Mouse (Mus musculus): Measurements from ENCODE around the gene Etfbkmt.
"Not testable (repeated sequence)": the region's sequence is repeated elsewhere in the genome, so short reads cannot be mapped to it uniquely, and the experiment has no call there.

Gene Etfbkmt

GRCm38 (mm10) chr6:149132311-149133077 is 7.2 kb upstream of the Etfbkmt start:
- no peak for DNase-seq (ENCODE audit: extremely low read depth, low read depth, low spot score)

GRCm38 (mm10) chr6:149134391-149135150 is 5.1 kb upstream of the Etfbkmt start:
- DNase-seq (ENCODE audit: extremely low read depth, low read depth, low spot score) = no peak

- DNase-seq (ENCODE audit: extremely low read depth, low read depth, low spot score) = no peak
These were observed 4.0 kb upstream of the Etfbkmt start for GRCm38 (mm10) chr6:149135631-149136030.

GRCm38 (mm10) chr6:149137936-149138335 is 1.7 kb upstream of the Etfbkmt start:
- no peak for DNase-seq (ENCODE audit: extremely low read depth, low read depth, low spot score)

GRCm38 (mm10) chr6:149139011-149139410 is 638 bp upstream of the Etfbkmt start:
- DNase-seq (ENCODE audit: extremely low read depth, low read depth, low spot score) = no peak

GRCm38 (mm10) chr6:149141393-149142173 is 1.9 kb downstream of the Etfbkmt start:
- no peak for DNase-seq (ENCODE audit: extremely low read depth, low read depth, low spot score)

GRCm38 (mm10) chr6:149145143-149145542 is 5.5 kb downstream of the Etfbkmt start:
- no peak for DNase-seq (ENCODE audit: extremely low read depth, low read depth, low spot score)

- no peak for DNase-seq (ENCODE audit: extremely low read depth, low read depth, low spot score)
These were observed 9.0 kb downstream of the Etfbkmt start for GRCm38 (mm10) chr6:149148436-149149229.

- no peak for DNase-seq (ENCODE audit: extremely low read depth, low read depth, low spot score)
These were observed 12.5 kb downstream of the Etfbkmt start for GRCm38 (mm10) chr6:149152119-149152518.

- no peak for DNase-seq (ENCODE audit: extremely low read depth, low read depth, low spot score)
These were observed 13.9 kb downstream of the Etfbkmt start for GRCm38 (mm10) chr6:149153473-149154115.

GRCm38 (mm10) chr6:149154116-149155030 is 14.7 kb downstream of the Etfbkmt start:
- DNase-seq (ENCODE audit: extremely low read depth, low read depth, low spot score) = no peak

- DNase-seq (ENCODE audit: extremely low read depth, low read depth, low spot score) = no peak
These were observed 15.6 kb downstream of the Etfbkmt start for GRCm38 (mm10) chr6:149155031-149155841.

- DNase-seq (ENCODE audit: extremely low read depth, low read depth, low spot score) = not testable (repeated sequence)
These were observed 27.4 kb downstream of the Etfbkmt start for GRCm38 (mm10) chr6:149167038-149167437.

- DNase-seq (ENCODE audit: extremely low read depth, low read depth, low spot score) = no peak
These were observed 28.0 kb downstream of the Etfbkmt start for GRCm38 (mm10) chr6:149167672-149168071.

- DNase-seq (ENCODE audit: extremely low read depth, low read depth, low spot score) = no peak
These were observed 28.8 kb downstream of the Etfbkmt start for GRCm38 (mm10) chr6:149168436-149168835.

- not testable (repeated sequence) for DNase-seq (ENCODE audit: extremely low read depth, low read depth, low spot score)
These were observed 30.3 kb downstream of the Etfbkmt start for GRCm38 (mm10) chr6:149169965-149170364.

- DNase-seq (ENCODE audit: extremely low read depth, low read depth, low spot score) = no peak
These were observed 34.4 kb downstream of the Etfbkmt start for GRCm38 (mm10) chr6:149173831-149174625.

All from fat pad, adult 2 months (tissue).